Mouse (Mus musculus): ENCODE data around the gene Frmd5.

The Frmd5 gene

GRCm38 (mm10) chr2:121761281-121761795 lies 45.5 kb downstream of the Frmd5 start:
- no peak for DNase-seq (ENCODE audit: low spot score in 2 of 2)

- DNase-seq (ENCODE audit: low spot score in 2 of 2), result no peak
Measured at GRCm38 (mm10) chr2:121760646-121761045, 46.2 kb downstream of the Frmd5 start.

- DNase-seq (ENCODE audit: low spot score in 2 of 2), result no peak
Measured at GRCm38 (mm10) chr2:121758258-121758657, 48.6 kb downstream of the Frmd5 start.

- no peak for DNase-seq (ENCODE audit: low spot score in 2 of 2)
Measured at GRCm38 (mm10) chr2:121756336-121756735, 50.6 kb downstream of the Frmd5 start.

- no peak for DNase-seq (ENCODE audit: low spot score in 2 of 2)
Measured at GRCm38 (mm10) chr2:121755056-121755455, 51.8 kb downstream of the Frmd5 start.

- no peak for DNase-seq (ENCODE audit: low spot score in 2 of 2)
Measured at GRCm38 (mm10) chr2:121750121-121750520, 56.8 kb downstream of the Frmd5 start.

GRCm38 (mm10) chr2:121741151-121741550 lies 65.7 kb downstream of the Frmd5 start:
- no peak for DNase-seq (ENCODE audit: low spot score in 2 of 2)

- no peak for DNase-seq (ENCODE audit: low spot score in 2 of 2)
Measured at GRCm38 (mm10) chr2:121739410-121739809, 67.5 kb downstream of the Frmd5 start.

- no peak for DNase-seq (ENCODE audit: low spot score in 2 of 2)
Measured at GRCm38 (mm10) chr2:121733426-121733825, 73.5 kb downstream of the Frmd5 start.

- no peak for DNase-seq (ENCODE audit: low spot score in 2 of 2)
Measured at GRCm38 (mm10) chr2:121730486-121730885, 76.4 kb downstream of the Frmd5 start.

GRCm38 (mm10) chr2:121728907-121729575 lies 77.8 kb downstream of the Frmd5 start:
- DNase-seq (ENCODE audit: low spot score in 2 of 2), result no peak

- DNase-seq (ENCODE audit: low spot score in 2 of 2), result no peak
Measured at GRCm38 (mm10) chr2:121724866-121725265, 82.0 kb downstream of the Frmd5 start.

- DNase-seq (ENCODE audit: low spot score in 2 of 2), result no peak
Measured at GRCm38 (mm10) chr2:121723796-121724195, 83.1 kb downstream of the Frmd5 start.

GRCm38 (mm10) chr2:121719000-121719399 lies 87.9 kb downstream of the Frmd5 start:
- DNase-seq (ENCODE audit: low spot score in 2 of 2), result no peak

GRCm38 (mm10) chr2:121717133-121717532 lies 89.8 kb downstream of the Frmd5 start:
- no peak for DNase-seq (ENCODE audit: low spot score in 2 of 2)

- no peak for DNase-seq (ENCODE audit: low spot score in 2 of 2)
Measured at GRCm38 (mm10) chr2:121713567-121713966, 93.3 kb downstream of the Frmd5 start.

- DNase-seq (ENCODE audit: low spot score in 2 of 2), result no peak
Measured at GRCm38 (mm10) chr2:121711748-121712384, 95.0 kb downstream of the Frmd5 start.

- no peak for DNase-seq (ENCODE audit: low spot score in 2 of 2)
Measured at GRCm38 (mm10) chr2:121709096-121709495, 97.8 kb downstream of the Frmd5 start.

GRCm38 (mm10) chr2:121707461-121707860 lies 99.4 kb downstream of the Frmd5 start:
- no peak for DNase-seq (ENCODE audit: low spot score in 2 of 2)

- no peak for DNase-seq (ENCODE audit: low spot score in 2 of 2)
Measured at GRCm38 (mm10) chr2:121705756-121706155, 101.1 kb downstream of the Frmd5 start.

- no peak for DNase-seq (ENCODE audit: low spot score in 2 of 2)
Measured at GRCm38 (mm10) chr2:121699331-121699730, 107.6 kb downstream of the Frmd5 start.

- DNase-seq (ENCODE audit: low spot score in 2 of 2), result no peak
Measured at GRCm38 (mm10) chr2:121695436-121695835, 111.5 kb downstream of the Frmd5 start.

- DNase-seq (ENCODE audit: low spot score in 2 of 2), result no peak
Measured at GRCm38 (mm10) chr2:121688107-121688506, 118.8 kb downstream of the Frmd5 start.
